Comparison of ENCODE assay signal across 16 mouse cellular contexts in the genomic region with DNA sequence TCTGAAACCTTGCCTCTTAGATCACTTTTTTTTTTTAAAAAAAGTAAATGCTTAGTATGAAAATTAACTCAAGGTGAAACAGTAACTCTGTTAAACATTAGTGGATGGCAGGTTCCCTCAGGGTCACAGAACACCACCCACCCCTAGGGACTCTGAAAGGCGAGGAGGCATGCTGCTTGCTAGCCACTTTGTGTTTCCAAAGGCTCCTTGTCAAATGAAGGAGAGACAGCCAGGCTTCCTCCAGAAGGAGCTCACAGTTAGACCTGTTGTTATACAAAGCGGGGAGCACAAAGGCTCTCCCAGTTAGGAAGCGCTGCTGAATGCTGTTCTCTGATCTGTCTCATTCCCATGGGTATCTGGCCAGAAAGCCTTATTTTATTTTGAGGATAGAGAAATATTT. TPM values are rescaled to one million over a fixed set of nuclear protein-coding genes. Genes with fewer than 3 reads are reported as not detected.
A peak's percentile ranks its signal among the peaks of the same experiment; 100 is the strongest.
DNase-seq lines count a peak whose midpoint lies in the region; ATAC-seq and TF ChIP-seq lines count a peak whose summit lies in the region.
"Had no signal": no experiment of that assay in that cellular context is flagged by ENCODE, and none has a peak within 500 bp of the region (broad histone marks: within the 10 kb centered on the region; RNA-seq: fewer than 3 reads in every experiment).

No protein-coding gene starts in this region.

- TF ChIP-seq POLR2A in kidney, adult 2 months (IDR thresholded peaks at IDR 0.05; ENCODE audit: low read depth, low read length) = no peak

- peaks cover 43% of the 10 kb centered on the region for H3K4me1 ChIP-seq in liver, embryonic 13.5 days (replicated peaks)
- peaks cover 9 to 34% of the 10 kb centered on the region in 2 experiments for H3K4me1 ChIP-seq in ES-E14 (ENCODE audit: control insufficient read depth in 2 of 2, insufficient read depth in 2 of 2, low read length in 2 of 2, poor library complexity in 1 of 2)
- peaks cover 51% of the 10 kb centered on the region for H3K4me1 ChIP-seq in kidney, adult 2 months (ENCODE audit: control insufficient read depth, insufficient read depth, low read length)

- H3K9me3 ChIP-seq in liver, embryonic 13.5 days (replicated peaks) = no peaks in the 10 kb centered on the region
- no peaks in the 10 kb centered on the region for H3K9me3 ChIP-seq in ES-E14 (ENCODE audit: control insufficient read depth, insufficient read depth, low read depth, low read length)
- H3K9me3 ChIP-seq: embryonic facial prominence, embryonic 15.5 days; heart, embryonic 15.5 days; hindbrain, embryonic 15.5 days had no signal

- DNase-seq in liver, embryonic 13.5 days = no peak
- no peak for DNase-seq in liver
- DNase-seq in ES-E14 (ENCODE audit: low read depth, low spot score) = peak; percentile 60
- DNase-seq in kidney, adult 2 months = peak; percentile 89
- peak; percentile 67 to 85 for DNase-seq in kidney, postnatal 25 days
- DNase-seq in heart, postnatal 36 days = no peak
- no peak for DNase-seq in gastrocnemius, postnatal 10 days
- DNase-seq: heart, adult 11 months; layer of hippocampus, postnatal 36 days; retina, postnatal 1 day; thymus, adult 2 months had no signal

- H3K27me3 ChIP-seq in liver, embryonic 13.5 days = no peaks in the 10 kb centered on the region
- H3K27me3 ChIP-seq in kidney, adult 2 months (replicated peaks; ENCODE audit: control insufficient read depth, insufficient read depth, low read length) = no peaks in the 10 kb centered on the region
- H3K27me3 ChIP-seq: embryonic facial prominence, embryonic 15.5 days; heart, embryonic 15.5 days; hindbrain, embryonic 15.5 days had no signal

- no peak overlapping the region for H3K4me3 ChIP-seq in liver, embryonic 13.5 days (replicated peaks)
- H3K4me3 ChIP-seq in ES-E14 (ENCODE audit: insufficient read depth in 1 of 2, low read depth in 1 of 2, low read length in 2 of 2, poor library complexity in 1 of 2, severe bottlenecking in 1 of 2) = no peak overlapping the region
- no peak overlapping the region for H3K4me3 ChIP-seq in kidney, adult 2 months (ENCODE audit: insufficient read depth, low read depth, low read length)
- H3K4me3 ChIP-seq: embryonic facial prominence, embryonic 15.5 days; heart, embryonic 15.5 days; hindbrain, embryonic 15.5 days had no signal

- ATAC-seq in liver, embryonic 13.5 days (ENCODE audit: low read depth) = no peak
- ATAC-seq in granulocyte monocyte progenitor cell, adult 5-6 weeks (replicated peaks; ENCODE audit: poor library complexity, severe bottlenecking) = no peak
- ATAC-seq: lung, postnatal 0 days had no signal

- H3K9ac ChIP-seq in liver, embryonic 13.5 days = no peak overlapping the region
- no peak overlapping the region for H3K9ac ChIP-seq in ES-E14 (ENCODE audit: insufficient read depth, low read depth, low read length, poor library complexity, severe bottlenecking)
- H3K9ac ChIP-seq: embryonic facial prominence, embryonic 15.5 days; heart, embryonic 15.5 days; hindbrain, embryonic 15.5 days had no signal

- WGBS in liver, embryonic 13.5 days (ENCODE audit: insufficient replicate concordance) = 58% methylated on average over 3 of the region's 3 CpGs
- WGBS in kidney, adult 2 months = 36% methylated on average over 3 of the region's 3 CpGs

- intact Hi-C loops in heart, postnatal 36 days (cut with DNase I) = no loop called here

- TF ChIP-seq CTCF in kidney, adult 2 months (conservative IDR thresholded peaks at IDR 0.05; ENCODE audit: insufficient read depth, insufficient read length, low read depth, low read length) = no peak

- in situ Hi-C loops in ES-E14 (cut with MboI; ENCODE audit: low sequenced_read_pairs in 2 of 2, unreplicated experiment in 2 of 2) = no loop called here

- 0 out of 2 replicates have a peak overlapping the region, but pooled peaks have one; percentile 15 for H3K4me2 ChIP-seq in liver, embryonic 13.5 days
- H3K4me2 ChIP-seq: embryonic facial prominence, embryonic 15.5 days; heart, embryonic 15.5 days; hindbrain, embryonic 15.5 days had no signal

- no peak overlapping the region for H3K27ac ChIP-seq in liver, embryonic 13.5 days
- no peak overlapping the region; the same call in 1 of the 2 replicates for H3K27ac ChIP-seq in ES-E14 (ENCODE audit: insufficient read depth, low read depth, low read length, poor library complexity, severe bottlenecking)
- peak overlapping the region; percentile 77 for H3K27ac ChIP-seq in kidney, adult 2 months (ENCODE audit: insufficient read depth, low read depth, low read length)
- H3K27ac ChIP-seq: embryonic facial prominence, embryonic 15.5 days; heart, embryonic 15.5 days; hindbrain, embryonic 15.5 days had no signal

- H3K36me3 ChIP-seq in liver, embryonic 13.5 days = no peaks in the 10 kb centered on the region
- H3K36me3 ChIP-seq in ES-E14 (ENCODE audit: control insufficient read depth, insufficient read depth, low read length, poor library complexity, severe bottlenecking) = no peaks in the 10 kb centered on the region
- H3K36me3 ChIP-seq in kidney, adult 2 months (ENCODE audit: control insufficient read depth, insufficient read depth, low read length) = no peaks in the 10 kb centered on the region
- H3K36me3 ChIP-seq: embryonic facial prominence, embryonic 15.5 days; heart, embryonic 15.5 days; hindbrain, embryonic 15.5 days had no signal

TF ChIP-seq in ES-E14, 5 proteins besides CTCF, POLR2A, EP300 and RAD21:
- no peak for TF ChIP-seq MAFK (IDR thresholded peaks at IDR 0.05; ENCODE audit: insufficient read depth, low read depth, low read length)
- no peak for TF ChIP-seq HCFC1 (IDR thresholded peaks at IDR 0.05; ENCODE audit: borderline replicate concordance, insufficient read depth, low read length)
- no peak for TF ChIP-seq CHD2 (IDR thresholded peaks at IDR 0.05; ENCODE audit: low read depth, low read length)
- TF ChIP-seq ZC3H11A (IDR thresholded peaks at IDR 0.05; ENCODE audit: borderline replicate concordance, low read depth, low read length) = no peak
- no peak for TF ChIP-seq ZNF384 (IDR thresholded peaks at IDR 0.05; ENCODE audit: low read depth, low read length)
TF ChIP-seq in ES-E14: peak in this region for 0.

RNA-seq across cellular contexts. Expression of gene Trio, which starts 30.2 kb away (rescaled TPM):
- 2.8 and 2.9 TPM in 2 replicates for polyA plus RNA-seq in liver, embryonic 13.5 days (2015; fragmentation: Nextera tagmentation; extraction: Ambion mirVana)
- total RNA-seq in ES-E14 (2012; rRNA removed) = 34.4 and 41.5 TPM in 2 replicates
- polyA plus RNA-seq in kidney, adult 2 months (2012; rRNA removed) = 37.2 and 44.5 TPM in 2 replicates
- total RNA-seq in granulocyte monocyte progenitor cell, adult 5-6 weeks (2014; fragmentation: Nextera tagmentation) = 30.3 and 40.2 TPM in 2 replicates
- 21.1 and 25.9 TPM in 2 replicates for total RNA-seq in granulocyte monocyte progenitor cell, adult 5-6 weeks (2017)
- 10 to 100 TPM; 34.6 to 39.9 TPM for total RNA-seq in heart, postnatal 36 days (2021)
- 10 to 100 TPM; 56.2 to 79.7 TPM for total RNA-seq in gastrocnemius, postnatal 10 days (2021)

Comparison
In these comparisons a context has a peak if more than half of its experiments do, and no peak if none do; other contexts are left out.
1. DNase-seq: peak in ES-E14 (single experiment), kidney, adult 2 months (single experiment) and kidney, postnatal 25 days (2 of 2); none in liver, embryonic 13.5 days (single experiment), liver (single experiment), heart, postnatal 36 days (0 of 2) and gastrocnemius, postnatal 10 days (single experiment).